Mouse (Mus musculus) neural tube, embryonic 10.5 days (tissue): Measurements from ENCODE around the gene Kdm4c.
"Not testable (repeated sequence)": the region's sequence is repeated elsewhere in the genome, so short reads cannot be mapped to it uniquely, and the experiment has no call there.

Experiments
- DNase-seq: peaks from one replicate; pipeline ENCODE4 v3.0.0-alpha.2; 2017; ENCODE audit warnings: low spot score; ENCODE audit errors: extremely low spot score

The Kdm4c gene

DNA sequence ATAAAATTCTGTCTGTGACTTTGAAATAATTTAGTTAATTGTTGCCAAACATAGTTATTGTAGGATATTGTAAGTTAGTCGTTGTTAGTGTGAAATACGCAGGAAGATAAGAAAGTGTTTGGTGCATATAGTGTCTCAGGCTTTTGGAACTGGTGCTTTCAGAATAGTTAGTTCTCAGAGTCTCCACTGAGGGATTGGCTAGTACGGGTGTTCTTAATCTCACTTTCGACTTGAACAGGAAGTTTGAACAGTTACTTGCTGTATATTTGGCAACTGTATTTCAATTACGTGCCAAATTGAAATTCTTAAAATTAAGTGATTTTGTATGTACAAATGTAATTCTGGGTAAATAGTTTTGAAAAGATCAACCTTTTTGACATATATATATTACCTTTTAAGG lies 68.8 kb downstream of the Kdm4c start:
- DNase-seq, result no peak

DNA sequence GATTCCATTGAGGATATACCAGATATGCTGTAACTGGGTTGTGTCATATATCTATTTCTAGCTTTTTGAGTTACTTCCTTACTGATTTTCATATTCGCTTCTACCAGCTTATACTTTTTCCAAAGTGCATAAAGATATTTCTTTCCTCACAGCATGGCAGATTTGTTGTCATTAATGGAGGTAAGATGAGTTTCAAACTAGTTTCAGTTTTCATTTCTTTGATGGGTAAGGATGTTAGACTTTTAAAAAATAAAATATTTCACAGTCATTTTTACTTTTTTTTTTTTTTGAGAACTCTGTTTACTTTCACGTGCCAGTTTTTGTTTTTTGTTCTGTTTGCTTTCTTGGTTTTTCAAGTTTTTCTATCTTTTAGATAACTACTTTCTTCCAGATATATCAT lies 70.6 kb downstream of the Kdm4c start:
- no peak for DNase-seq

DNA sequence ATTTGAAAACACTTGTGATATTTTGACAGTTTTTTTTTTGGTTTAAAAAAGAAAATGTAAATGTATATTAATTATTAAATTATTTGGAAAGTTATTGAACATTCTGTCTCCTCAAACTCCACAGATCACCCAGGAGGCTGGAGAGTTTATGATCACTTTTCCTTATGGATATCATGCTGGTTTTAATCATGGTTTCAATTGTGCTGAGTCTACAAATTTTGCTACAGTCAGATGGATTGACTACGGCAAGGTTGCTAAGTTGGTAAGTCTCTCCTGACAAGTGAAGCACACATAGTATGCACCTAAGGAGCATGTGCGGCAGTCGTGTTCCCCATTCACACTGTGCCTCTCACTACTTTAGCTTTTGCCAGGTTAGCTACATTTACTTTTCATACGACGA lies 73.1 kb downstream of the Kdm4c start:
- no peak for DNase-seq

DNA sequence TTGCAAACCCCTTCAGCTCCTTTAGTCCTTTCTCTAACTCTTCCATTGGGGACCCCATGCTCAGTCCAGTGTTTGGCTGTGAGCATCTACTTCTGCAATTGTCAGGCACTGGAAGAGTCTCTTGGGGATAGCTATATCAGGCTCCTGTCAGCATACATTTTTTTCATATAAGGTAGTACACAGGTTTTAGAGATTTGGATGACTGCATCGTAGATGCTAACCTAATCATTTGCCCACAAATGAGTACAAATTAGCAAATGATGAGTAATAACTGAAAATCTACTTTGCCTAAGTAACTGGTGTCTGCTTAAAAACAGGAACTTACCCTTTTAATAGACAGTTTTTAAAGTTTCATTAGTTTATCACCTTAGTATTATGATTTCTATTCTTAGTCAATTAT lies 77.0 kb downstream of the Kdm4c start:
- no peak for DNase-seq

DNA sequence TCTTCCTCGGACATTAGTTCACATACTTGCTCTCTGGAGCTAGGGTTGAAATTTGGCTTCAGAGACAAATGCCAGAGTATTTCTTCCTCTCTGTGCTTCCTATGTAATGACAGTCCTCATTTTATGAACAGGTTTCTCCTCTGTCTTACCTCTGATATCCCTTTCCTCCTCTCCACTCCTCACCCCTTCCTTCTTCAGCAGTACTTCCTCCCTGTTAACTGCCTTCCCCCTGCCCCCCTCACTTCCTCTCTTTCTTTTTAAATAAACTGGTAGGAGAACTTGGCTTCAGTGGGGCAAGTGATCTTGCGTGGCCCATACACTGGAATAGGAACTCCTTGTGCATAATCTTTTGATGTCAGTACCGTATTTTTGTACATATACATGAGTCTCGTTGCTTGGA lies 115.2 kb downstream of the Kdm4c start:
- no peak for DNase-seq

DNA sequence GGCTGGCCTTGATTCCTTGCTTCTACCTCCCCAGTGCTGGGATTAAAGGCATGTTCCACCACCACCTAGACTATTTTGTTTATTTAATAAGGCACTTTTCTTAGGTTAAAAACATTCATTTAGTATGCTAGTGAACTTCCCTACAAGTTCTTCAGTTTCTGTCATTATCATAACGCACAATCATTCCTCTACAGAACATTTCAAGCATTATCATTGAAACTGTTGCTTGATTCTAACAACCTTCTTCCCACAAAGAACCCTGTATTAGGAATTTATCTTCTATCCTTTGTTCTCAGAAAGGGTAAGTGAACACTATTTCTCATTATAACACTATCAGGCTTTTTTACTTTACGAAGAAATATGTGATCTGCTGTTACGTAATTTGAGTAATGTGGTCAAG lies 118.0 kb downstream of the Kdm4c start:
- DNase-seq, result no peak

DNA sequence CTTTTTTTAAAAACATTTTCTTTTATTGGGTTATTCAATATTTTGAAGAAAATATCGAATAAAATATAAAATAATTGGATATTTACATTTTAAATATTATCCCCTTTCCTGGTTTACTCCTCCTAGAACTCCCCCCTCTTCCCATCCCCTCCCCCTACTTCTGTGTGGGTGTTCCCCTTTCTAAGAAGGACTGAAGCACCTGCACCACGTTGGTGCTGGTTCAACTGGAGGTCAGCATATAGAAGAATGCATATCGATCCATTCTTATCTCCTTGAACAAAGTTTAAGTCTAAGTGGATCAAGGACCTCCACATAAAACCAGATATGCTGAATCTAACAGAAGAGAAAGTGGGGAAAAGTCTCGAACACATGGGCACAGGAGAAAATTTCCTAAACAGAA lies 144.3 kb downstream of the Kdm4c start:
- no peak for DNase-seq

DNA sequence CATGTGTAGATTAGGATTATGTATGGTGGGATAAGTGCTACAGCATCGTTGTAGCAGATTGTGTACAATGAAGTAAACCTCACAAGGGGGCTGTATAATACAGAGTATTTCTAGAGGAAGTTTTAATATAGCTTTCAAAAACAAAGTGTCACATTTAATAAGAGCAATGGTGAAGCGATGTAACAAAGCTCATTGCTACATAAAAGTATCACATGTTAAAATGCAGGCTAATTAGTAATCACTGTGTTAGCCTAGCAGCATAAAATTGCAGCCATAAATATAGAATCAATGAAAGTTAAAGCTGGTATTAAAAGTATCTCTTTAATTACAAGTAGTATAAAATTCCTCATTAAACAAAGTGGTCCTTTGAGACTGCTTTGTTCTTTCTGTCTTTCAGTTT lies 150.9 kb downstream of the Kdm4c start:
- no peak for DNase-seq

DNA sequence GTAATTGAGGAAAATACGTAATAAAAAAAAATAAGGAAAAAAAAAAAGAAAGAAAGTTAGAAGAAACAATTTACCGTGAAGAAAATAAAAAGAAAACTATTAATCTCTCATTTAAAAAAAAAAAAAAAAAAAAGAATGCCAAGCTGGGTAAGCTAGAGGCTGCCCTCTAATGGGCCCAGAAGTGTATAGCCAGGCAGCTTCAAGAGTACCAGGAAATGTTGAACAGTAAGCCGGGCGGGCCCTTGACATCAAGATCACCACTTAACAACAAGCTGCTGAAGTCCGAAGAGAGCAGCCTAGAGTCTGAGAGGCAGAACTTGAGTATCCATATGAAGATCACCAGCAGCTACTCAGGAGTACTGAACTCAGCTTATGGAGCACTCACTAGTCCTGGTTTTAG lies 154.3 kb downstream of the Kdm4c start:
- no peak for DNase-seq

DNA sequence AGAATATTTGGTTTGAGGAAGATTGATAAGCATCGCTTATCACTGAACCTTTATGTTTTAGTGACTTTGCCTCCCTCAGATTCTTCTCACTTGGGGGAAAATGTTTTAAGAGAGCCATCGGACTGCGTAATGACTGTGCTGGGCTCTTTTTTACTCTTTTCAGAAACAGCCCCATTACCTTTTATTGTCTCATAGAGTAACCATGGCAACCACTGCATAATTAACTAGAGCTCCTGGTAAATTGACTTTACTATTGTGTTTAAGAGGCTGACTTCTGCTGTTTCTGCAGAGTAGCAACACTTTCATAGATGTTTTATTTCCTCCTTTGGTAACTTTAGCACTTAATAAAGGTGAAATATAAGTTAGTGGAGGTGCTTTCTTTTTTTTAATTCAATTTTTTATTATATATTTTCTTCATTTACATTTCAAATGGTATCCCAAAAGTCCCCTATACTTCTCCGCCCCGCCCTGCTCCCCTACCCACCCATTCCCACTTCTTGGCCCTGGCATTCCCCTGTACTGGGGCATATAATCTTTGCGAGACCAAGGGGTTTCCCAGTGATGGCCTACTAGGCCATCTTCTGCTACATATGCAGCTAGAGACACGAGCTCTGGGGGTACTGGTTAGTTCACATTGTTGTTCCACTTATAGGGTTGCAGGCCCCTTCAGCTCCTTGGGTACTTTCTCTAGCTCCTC lies 159.5 kb downstream of the Kdm4c start:
- DNase-seq, result not testable (repeated sequence)

DNA sequence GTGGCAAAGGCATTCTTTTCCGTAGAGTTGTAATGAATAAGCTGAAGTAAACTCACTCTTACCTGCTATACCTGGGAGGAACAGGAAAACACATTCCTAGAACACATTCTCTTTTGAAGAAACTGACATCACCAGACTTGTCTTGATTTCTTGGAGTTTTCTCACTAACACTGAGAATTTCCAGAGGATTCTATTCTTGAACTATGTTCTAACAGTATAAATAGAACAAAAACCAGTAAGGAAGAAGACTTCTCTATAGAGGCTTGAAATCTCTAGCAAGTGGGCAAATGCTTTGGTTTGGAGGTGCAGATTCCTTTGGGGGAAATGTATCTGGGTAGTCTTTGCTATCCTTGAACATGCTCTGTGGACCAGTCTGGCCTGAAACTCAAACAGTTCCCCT lies 166.4 kb downstream of the Kdm4c start:
- no peak for DNase-seq

DNA sequence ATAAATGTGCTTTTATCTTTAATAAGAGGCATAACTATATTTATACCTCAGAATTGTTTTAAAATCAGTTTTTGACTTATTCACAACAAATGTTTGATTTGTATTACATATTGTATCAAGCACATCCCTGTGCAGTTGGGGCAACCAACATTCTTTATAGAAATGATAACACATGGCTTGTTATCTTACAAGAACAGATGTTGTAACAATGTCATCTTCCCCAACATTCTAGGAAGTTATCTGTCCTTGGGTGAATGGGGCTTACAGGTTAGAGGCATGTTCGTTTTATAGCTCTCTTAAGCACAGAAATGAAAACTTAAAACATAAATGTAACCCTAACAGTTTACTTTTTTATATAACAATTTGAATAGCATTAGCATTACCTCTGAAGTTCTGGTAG lies 177.5 kb downstream of the Kdm4c start:
- no peak for DNase-seq
